Mouse (Mus musculus): ENCODE measurements around the gene Mx1. TPM values are rescaled to one million over a fixed set of nuclear protein-coding genes. Genes with fewer than 3 reads are reported as not detected.

Gene Mx1
- polyA plus RNA-seq (2017; shearing (Covaris generic)), result 4.9 TPM

GRCm38 (mm10) chr16:97462481-97463181 lies at the start of gene Mx1:
Mx1 (minus strand) TSS chr16:97462907.

Other genes starting within 250 kb of the Mx1 start
- gene Bace2, start 106.2 kb downstream of the Mx1 start, polyA plus RNA-seq (2017; shearing (Covaris generic)), result 1.6 TPM
- 2.2 TPM for gene Fam3b, start 51.9 kb upstream of the Mx1 start, polyA plus RNA-seq (2017; shearing (Covaris generic))
- gene Tmprss2, start 148.3 kb upstream of the Mx1 start, polyA plus RNA-seq (2017; shearing (Covaris generic)), result not detected